Mouse (Mus musculus): Measurements from ENCODE around the gene Rchy1. TPM values are rescaled to one million over a fixed set of nuclear protein-coding genes. Genes with fewer than 3 reads are reported as not detected.

Rchy1 gene
- total and polyA plus RNA-seq, 3 experiments: 28.2 to 34.1 (median 32.4) TPM

DNA sequence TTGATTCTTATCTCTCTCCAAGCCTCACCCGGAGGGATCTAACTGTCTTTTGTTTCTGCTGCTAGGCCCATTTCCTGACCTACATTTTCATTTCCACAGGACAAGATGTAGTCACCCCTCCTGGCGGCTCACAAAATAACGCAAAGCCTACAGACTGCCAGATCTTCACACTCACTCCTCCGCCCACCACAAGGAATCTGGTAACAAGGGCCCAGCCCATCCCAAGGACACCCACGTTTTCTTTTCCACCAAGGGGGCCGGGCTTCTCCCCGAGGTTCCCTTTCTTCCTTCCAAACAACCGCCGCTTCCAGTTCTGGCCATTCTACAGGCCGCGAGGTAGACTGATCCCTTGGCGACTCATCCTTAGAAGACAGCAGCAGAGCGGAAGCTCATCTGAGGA lies 31.7 kb upstream of the Rchy1 start:
- no peak for TF ChIP-seq ZMIZ1 (IDR thresholded peaks at IDR 0.05; ENCODE audit: low read depth, low read length)
- no peak for TF ChIP-seq MAX (IDR thresholded peaks at IDR 0.05; ENCODE audit: low read length)
- no peak for TF ChIP-seq RCOR1 (conservative IDR thresholded peaks at IDR 0.05; ENCODE audit: low read depth, low read length)
- no peak for TF ChIP-seq PAX5 (IDR thresholded peaks at IDR 0.05; ENCODE audit: low read length)
- TF ChIP-seq TBP (conservative IDR thresholded peaks at IDR 0.05; ENCODE audit: low read depth, low read length): no peak
- TF ChIP-seq RAD21 (IDR thresholded peaks at IDR 0.05; ENCODE audit: low read depth, low read length): no peak
- no peak for TF ChIP-seq CHD2 (IDR thresholded peaks at IDR 0.05; ENCODE audit: low read length)
- TF ChIP-seq MYC (IDR thresholded peaks at IDR 0.05; ENCODE audit: low read depth, low read length): no peak
- no peak for TF ChIP-seq GABPA (IDR thresholded peaks at IDR 0.05; ENCODE audit: insufficient replicate concordance, low read depth, low read length)
- TF ChIP-seq SIN3A (IDR thresholded peaks at IDR 0.05; ENCODE audit: low read length): no peak
- TF ChIP-seq ZC3H11A (IDR thresholded peaks at IDR 0.05; ENCODE audit: low read depth, low read length): no peak
- TF ChIP-seq NELFE (IDR thresholded peaks at IDR 0.05; ENCODE audit: low read depth, low read length): no peak
- no peak for TF ChIP-seq ETS1 (conservative IDR thresholded peaks at IDR 0.05; ENCODE audit: low read depth, low read length)
- TF ChIP-seq EP300 (IDR thresholded peaks at IDR 0.05; ENCODE audit: low read length): no peak
- TF ChIP-seq CTCF (conservative IDR thresholded peaks at IDR 0.05 in 1 of 2, IDR thresholded peaks at IDR 0.05 in 1 of 2; ENCODE audit: low read depth in 2 of 2, low read length in 2 of 2): no peak
- no peak for TF ChIP-seq HCFC1 (IDR thresholded peaks at IDR 0.05; ENCODE audit: low read depth, low read length)
- Histone ChIP-seq H3K4me2 (ENCODE audit: insufficient read depth, low read depth, poor library complexity, severe bottlenecking) (no peak overlapping the region), H3K9me3 (replicated peaks; ENCODE audit: low read length) (peaks cover 17% of the 10 kb centered on the region), H3K79me2 (replicated peaks; ENCODE audit: control insufficient read depth, extremely low read depth, insufficient read depth, poor library complexity, severe bottlenecking) (no peaks in the 10 kb centered on the region), H3K4me3 (replicated peaks in 1 of 3; ENCODE audit: low read depth in 2 of 3, low read length in 2 of 3, poor library complexity in 1 of 3) (no peak overlapping the region), H3K27me3 (replicated peaks) (no peaks in the 10 kb centered on the region), H3K4me1 (ENCODE audit: control insufficient read depth in 1 of 2, insufficient read depth in 2 of 2) (peaks cover 3 to 27% of the 10 kb centered on the region in 2 experiments; a peak in 3 of 4 replicates), H3K27ac (ENCODE audit: insufficient read depth, low read depth) (no peak overlapping the region), H3K9ac (ENCODE audit: insufficient read depth, low read depth) (no peak overlapping the region), H3K36me3 (replicated peaks in 1 of 2; ENCODE audit: control insufficient read depth in 1 of 2, insufficient read depth in 1 of 2, low read length in 1 of 2) (no peaks in the 10 kb centered on the region)
- dilution Hi-C loops (cut with MboI; ENCODE audit: extremely low pct_ligation_motif_present, extremely low pct_unique_long_range_greater_than_20kb, low sequenced_read_pairs): no loop called here
- no peak for DNase-seq (ENCODE audit: extremely low read depth)
- in situ Hi-C loops (cut with MboI; ENCODE audit: low pct_ligation_motif_present, low pct_unique_long_range_greater_than_20kb, low sequenced_read_pairs): no loop called here

DNA sequence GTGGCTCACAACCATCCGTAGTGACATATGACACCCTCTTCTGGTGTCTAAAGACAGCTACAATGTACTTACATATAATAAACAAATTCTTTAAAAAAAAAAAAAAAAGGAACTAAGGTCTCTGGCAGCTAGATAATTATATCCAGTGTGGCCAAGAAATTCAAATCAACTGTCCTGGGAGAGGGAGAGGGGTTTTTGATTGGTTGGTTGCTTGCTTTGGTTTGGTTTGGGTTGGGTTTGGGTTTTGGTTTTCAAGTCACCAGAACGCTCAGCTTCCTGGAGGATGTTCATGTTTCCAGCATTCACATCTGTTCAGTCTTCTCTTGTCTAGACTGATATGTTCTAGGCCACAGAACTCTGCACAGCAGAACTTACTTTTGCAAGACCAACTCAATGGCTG lies 30.2 kb upstream of the Rchy1 start:
- in situ Hi-C loops (cut with MboI; ENCODE audit: low pct_ligation_motif_present, low pct_unique_long_range_greater_than_20kb, low sequenced_read_pairs) (no loop called here), dilution Hi-C loops (cut with MboI; ENCODE audit: extremely low pct_ligation_motif_present, extremely low pct_unique_long_range_greater_than_20kb, low sequenced_read_pairs) (no loop called here)
- Histone ChIP-seq H3K79me2 (replicated peaks; ENCODE audit: control insufficient read depth, extremely low read depth, insufficient read depth, poor library complexity, severe bottlenecking) (no peaks in the 10 kb centered on the region), H3K4me2 (ENCODE audit: insufficient read depth, low read depth, poor library complexity, severe bottlenecking) (no peak overlapping the region), H3K9me3 (replicated peaks; ENCODE audit: low read length) (peaks cover 5% of the 10 kb centered on the region), H3K4me3 (replicated peaks in 1 of 3; ENCODE audit: low read depth in 2 of 3, low read length in 2 of 3, poor library complexity in 1 of 3) (no peak overlapping the region), H3K27me3 (replicated peaks) (no peaks in the 10 kb centered on the region), H3K4me1 (ENCODE audit: control insufficient read depth in 1 of 2, insufficient read depth in 2 of 2) (peaks cover 3 to 39% of the 10 kb centered on the region in 2 experiments; a peak in 3 of 4 replicates), H3K9ac (ENCODE audit: insufficient read depth, low read depth) (no peak overlapping the region), H3K36me3 (replicated peaks in 1 of 2; ENCODE audit: control insufficient read depth in 1 of 2, insufficient read depth in 1 of 2, low read length in 1 of 2) (no peaks in the 10 kb centered on the region), H3K27ac (ENCODE audit: insufficient read depth, low read depth) (no peak overlapping the region)
- TF ChIP-seq ZNF384 (IDR thresholded peaks at IDR 0.05; ENCODE audit: low read depth, low read length): peak; percentile 63
- TF ChIP-seq E2F4 (IDR thresholded peaks at IDR 0.05; ENCODE audit: insufficient replicate concordance, low read depth, low read length): no peak
- DNase-seq (ENCODE audit: extremely low read depth): peak; percentile 71
